Mouse (Mus musculus) liver, embryonic 16.5 days (tissue): ENCODE data around the gene Mta3. TPM values are rescaled to one million over a fixed set of nuclear protein-coding genes. Genes with fewer than 3 reads are reported as not detected.

Source experiments
- ATAC-seq: fragments of 200-750 bp; cut with Nextera tagmentation; 2 replicates; pipeline ENCODE4 v1.8.0; 2017; ENCODE audit warnings: low read depth, mild to moderate bottlenecking, moderate number of reproducible peaks, moderate library complexity
- H3K27ac ChIP-seq: fragments of 300-500 bp; sonication (generic); 2 replicates; pipeline ENCODE4 v1.5.1; 2014; ENCODE audit warnings: mild to moderate bottlenecking, low read length
- H3K27me3 ChIP-seq: fragments of 300-500 bp; sonication (generic); 2 replicates; pipeline ENCODE4 v1.6.1; 2014; ENCODE audit warnings: low read depth, low read length, mixed read lengths; ENCODE audit not compliant: control insufficient read depth, insufficient read depth
- H3K36me3 ChIP-seq: fragments of 300-500 bp; sonication (generic); 2 replicates; pipeline ENCODE4 v1.6.1; 2014; ENCODE audit warnings: mild to moderate bottlenecking; ENCODE audit not compliant: control insufficient read depth, insufficient read depth
- H3K4me1 ChIP-seq: fragments of 300-500 bp; sonication (generic); 2 replicates; pipeline ENCODE4 v1.6.1; 2014; ENCODE audit warnings: low read depth, low read length, mixed read lengths; ENCODE audit not compliant: control insufficient read depth
- H3K4me2 ChIP-seq: fragments of 300-500 bp; sonication (generic); 2 replicates; pipeline ENCODE4 v1.6.1; 2014; ENCODE audit warnings: low read depth, low read length, mixed read lengths
- H3K4me3 ChIP-seq: fragments of 300-500 bp; sonication (generic); 2 replicates; pipeline ENCODE4 v1.5.1; 2014; ENCODE audit warnings: low read depth, mild to moderate bottlenecking, low read length
- H3K9ac ChIP-seq: fragments of 300-500 bp; sonication (generic); 2 replicates; pipeline ENCODE4 v1.6.1; 2014; ENCODE audit warnings: low read depth, low read length
- H3K9me3 ChIP-seq: fragments of 300-500 bp; sonication (generic); replicated peaks from 2 replicates; pipeline ENCODE4 v1.6.1; 2016; ENCODE audit warnings: low read length; ENCODE audit not compliant: control insufficient read depth
- WGBS: fragments of 180-500 bp; shearing (Covaris S2); extraction: QIAGEN DNeasy Blood & Tissue Kit; methylation state at CpG from one replicate; pipeline ENCODE4 v1.1.7; 2014; ENCODE audit not compliant: insufficient replicate concordance; 5-methylcytosine and 5-hydroxymethylcytosine counted together
- polyA plus RNA-seq: library from polyadenylated mRNA; unstranded; fragments of >200 nt; fragmentation: Nextera tagmentation; extraction: Ambion mirVana; gene quantifications from 2 replicates; pipeline ENCODE4 v1.2.1, GENCODE M21; 2015

Gene Mta3
- polyA plus RNA-seq, 1 experiment from 2014 or later, result 35.6 TPM

GRCm38 (mm10) chr17:83759547-83759946, 53.6 kb downstream of the Mta3 start:
- Histone ChIP-seq H3K36me3 (peaks cover 30% of the 10 kb centered on the region), H3K9ac (no peak overlapping the region), H3K4me1 (no peaks in the 10 kb centered on the region), H3K9me3 (0 out of 2 replicates have a peak, but pooled peaks cover 3% of the 10 kb centered on the region), H3K4me2 (no peak overlapping the region), H3K27me3 (no peaks in the 10 kb centered on the region), H3K4me3 (no peak overlapping the region), H3K27ac (no peak overlapping the region)
- no peak for ATAC-seq
- WGBS, result 64% methylated on average over 4 of the region's 4 CpGs

GRCm38 (mm10) chr17:83764538-83764937, 58.6 kb downstream of the Mta3 start:
- H3K36me3 ChIP-seq, result peaks cover 23% of the 10 kb centered on the region
- WGBS, result 60% methylated on average over 4 of the region's 4 CpGs
- ATAC-seq, result no peak

GRCm38 (mm10) chr17:83767064-83767463, 61.1 kb downstream of the Mta3 start:
- Histone ChIP-seq H3K4me2 (no peak overlapping the region), H3K4me1 (peaks cover 8% of the 10 kb centered on the region), H3K36me3 (peaks cover 21% of the 10 kb centered on the region), H3K4me3 (no peak overlapping the region), H3K27me3 (no peaks in the 10 kb centered on the region), H3K27ac (no peak overlapping the region), H3K9ac (no peak overlapping the region), H3K9me3 (0 out of 2 replicates have a peak, but pooled peaks cover 3% of the 10 kb centered on the region)
- WGBS, result 82% methylated on average over 7 of the region's 7 CpGs
- no peak for ATAC-seq

More at GRCm38 (mm10) chr17:83764538-83764937, 58.6 kb downstream of the Mta3 start:
- no peak overlapping the region for H3K27ac ChIP-seq
- H3K9ac ChIP-seq, result no peak overlapping the region
- H3K9me3 ChIP-seq, result 0 out of 2 replicates have a peak, but pooled peaks cover 3% of the 10 kb centered on the region
- H3K27me3 ChIP-seq, result no peaks in the 10 kb centered on the region
- H3K4me2 ChIP-seq, result no peak overlapping the region
- peaks cover 6% of the 10 kb centered on the region for H3K4me1 ChIP-seq
- H3K4me3 ChIP-seq, result no peak overlapping the region

GRCm38 (mm10) chr17:83768309-83768708, 62.3 kb downstream of the Mta3 start:
- H3K9ac ChIP-seq, result no peak overlapping the region
- no peaks in the 10 kb centered on the region for H3K27me3 ChIP-seq
- peak overlapping the region; percentile 2; the same call in 1 of the 2 replicates for H3K27ac ChIP-seq
- WGBS, result 23% methylated on average over 10 of the region's 10 CpGs
- no peak overlapping the region for H3K4me3 ChIP-seq
- no peak overlapping the region for H3K4me2 ChIP-seq
- no peaks in the 10 kb centered on the region for H3K9me3 ChIP-seq
- H3K36me3 ChIP-seq, result peaks cover 8% of the 10 kb centered on the region; the same call in 1 of the 2 replicates
- peak; percentile 67 for ATAC-seq
- H3K4me1 ChIP-seq, result peaks cover 8% of the 10 kb centered on the region

GRCm38 (mm10) chr17:83770371-83770770, 64.4 kb downstream of the Mta3 start:
- peaks cover 5% of the 10 kb centered on the region; the same call in 1 of the 2 replicates for H3K36me3 ChIP-seq
- H3K4me3 ChIP-seq, result no peak overlapping the region
- H3K27ac ChIP-seq, result no peak overlapping the region
- no peaks in the 10 kb centered on the region for H3K9me3 ChIP-seq
- WGBS, result 43% methylated on average over 6 of the region's 6 CpGs
- no peaks in the 10 kb centered on the region for H3K27me3 ChIP-seq
- no peak overlapping the region for H3K4me2 ChIP-seq
- ATAC-seq, result no peak
- H3K4me1 ChIP-seq, result peaks cover 8% of the 10 kb centered on the region
- no peak overlapping the region for H3K9ac ChIP-seq

- Histone ChIP-seq H3K9me3 (no peaks in the 10 kb centered on the region), H3K9ac (no peak overlapping the region), H3K27me3 (no peaks in the 10 kb centered on the region), H3K4me2 (no peak overlapping the region), H3K4me1 (peaks cover 8% of the 10 kb centered on the region), H3K4me3 (no peak overlapping the region), H3K36me3 (peaks cover 8% of the 10 kb centered on the region; the same call in 1 of the 2 replicates), H3K27ac (no peak overlapping the region)
- 85% methylated on average over 7 of the region's 7 CpGs for WGBS
- ATAC-seq, result no peak
Measured at GRCm38 (mm10) chr17:83770931-83771330, 65.0 kb downstream of the Mta3 start.

GRCm38 (mm10) chr17:83772110-83772509, 66.1 kb downstream of the Mta3 start:
- no peaks in the 10 kb centered on the region for H3K27me3 ChIP-seq
- no peak overlapping the region for H3K9ac ChIP-seq
- whole genome bisulfite sequencing, result 75% methylated on average over 9 of the region's 9 CpGs
- no peak overlapping the region for H3K4me3 ChIP-seq
- H3K4me2 ChIP-seq, result no peak overlapping the region
- no peak for ATAC-seq
- H3K27ac ChIP-seq, result no peak overlapping the region
- H3K36me3 ChIP-seq, result peaks cover 5% of the 10 kb centered on the region; the same call in 1 of the 2 replicates
- no peaks in the 10 kb centered on the region for H3K9me3 ChIP-seq
- peaks cover 8% of the 10 kb centered on the region for H3K4me1 ChIP-seq

- 41% methylated on average over 8 of the region's 8 CpGs for WGBS
- H3K36me3 ChIP-seq, result peaks cover 5% of the 10 kb centered on the region; the same call in 1 of the 2 replicates
- ATAC-seq, result peak; percentile 6; the same call in 1 of the 2 replicates
Measured at GRCm38 (mm10) chr17:83772711-83773110, 66.7 kb downstream of the Mta3 start.

GRCm38 (mm10) chr17:83776965-83777364, 71.0 kb downstream of the Mta3 start:
- Histone ChIP-seq H3K27me3 (no peaks in the 10 kb centered on the region), H3K27ac (no peak overlapping the region), H3K36me3 (peaks cover 3% of the 10 kb centered on the region), H3K9me3 (no peaks in the 10 kb centered on the region), H3K4me3 (no peak overlapping the region), H3K4me1 (peaks cover 12% of the 10 kb centered on the region), H3K4me2 (no peak overlapping the region), H3K9ac (no peak overlapping the region)
- 89% methylated on average over 7 of the region's 7 CpGs for WGBS
- no peak for ATAC-seq

More at GRCm38 (mm10) chr17:83772711-83773110, 66.7 kb downstream of the Mta3 start:
- H3K4me2 ChIP-seq, result no peak overlapping the region
- H3K4me1 ChIP-seq, result peaks cover 8% of the 10 kb centered on the region
- no peak overlapping the region for H3K9ac ChIP-seq
- no peaks in the 10 kb centered on the region for H3K27me3 ChIP-seq
- no peaks in the 10 kb centered on the region for H3K9me3 ChIP-seq
- no peak overlapping the region for H3K27ac ChIP-seq
- no peak overlapping the region for H3K4me3 ChIP-seq
